Mouse (Mus musculus): ENCODE measurements around the gene Chrnd. TPM values are rescaled to one million over a fixed set of nuclear protein-coding genes. Genes with fewer than 3 reads are reported as not detected.

The Chrnd gene
- polyA plus RNA-seq, 1 experiment from 2014 or later, result not detected

- Histone ChIP-seq H3K4me1 (ENCODE audit: control insufficient read depth, insufficient read depth, low read length) (peaks cover 15% of the 10 kb centered on the region; the same call in 1 of the 2 replicates), H3K27ac (ENCODE audit: low read length) (no peak overlapping the region), H3K4me2 (replicated peaks; ENCODE audit: low read depth, low read length) (no peak overlapping the region), H3K36me3 (ENCODE audit: control insufficient read depth, insufficient read depth, low read length) (no peaks in the 10 kb centered on the region), H3K9me3 (ENCODE audit: control insufficient read depth, low read depth, low read length) (no peaks in the 10 kb centered on the region), H3K9ac (replicated peaks; ENCODE audit: low read depth, low read length) (no peak overlapping the region), H3K27me3 (ENCODE audit: control insufficient read depth, insufficient read depth, low read length) (peaks cover 6% of the 10 kb centered on the region; the same call in 1 of the 2 replicates), H3K4me3 (ENCODE audit: low read depth, low read length) (no peak overlapping the region)
- ATAC-seq (ENCODE audit: insufficient number of reproducible peaks, insufficient read depth, low FRiP score, low read depth), result no peak
- WGBS, result 30% methylated on average over 28 of the region's 28 CpGs
Observed at GRCm38 (mm10) chr1:87174006-87174955, 16.1 kb upstream of the Chrnd start.

DNA sequence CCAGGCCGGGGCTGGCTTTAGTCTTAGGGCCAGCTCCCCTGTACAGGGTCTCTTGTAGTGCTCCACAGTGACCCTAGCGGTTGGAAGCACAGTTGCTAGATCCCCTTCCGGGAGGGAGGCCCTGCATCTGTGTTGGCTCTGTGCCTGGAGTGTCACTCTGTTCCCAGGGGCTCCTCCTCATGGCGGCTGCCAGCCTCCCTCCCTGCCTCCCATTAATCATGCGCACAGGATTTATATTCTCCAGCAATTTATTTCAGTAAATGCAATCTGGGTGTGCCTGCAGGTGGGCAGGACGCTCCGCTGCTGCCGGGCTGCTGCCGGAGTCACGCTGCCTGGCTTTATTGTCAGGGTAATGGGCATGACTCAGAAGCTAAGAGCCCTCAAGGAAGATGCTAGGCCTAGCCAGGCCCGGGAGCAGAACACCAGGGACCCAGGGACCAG is 14.5 kb upstream of the Chrnd start:
- H3K4me1 ChIP-seq (ENCODE audit: control insufficient read depth, insufficient read depth, low read length), result peaks cover 7% of the 10 kb centered on the region; the same call in 1 of the 2 replicates
- 3% methylated on average over 11 of the region's 11 CpGs for WGBS
- no peak overlapping the region for H3K27ac ChIP-seq (ENCODE audit: low read length)
- peaks cover 6% of the 10 kb centered on the region; the same call in 1 of the 2 replicates for H3K27me3 ChIP-seq (ENCODE audit: control insufficient read depth, insufficient read depth, low read length)
- H3K9me3 ChIP-seq (ENCODE audit: control insufficient read depth, low read depth, low read length), result no peaks in the 10 kb centered on the region
- peak; percentile 76; the same call in 1 of the 2 replicates for ATAC-seq (ENCODE audit: insufficient number of reproducible peaks, insufficient read depth, low FRiP score, low read depth)
- no peaks in the 10 kb centered on the region for H3K36me3 ChIP-seq (ENCODE audit: control insufficient read depth, insufficient read depth, low read length)
- H3K4me3 ChIP-seq (ENCODE audit: low read depth, low read length), result no peak overlapping the region
- no peak overlapping the region for H3K4me2 ChIP-seq (replicated peaks; ENCODE audit: low read depth, low read length)
- no peak overlapping the region for H3K9ac ChIP-seq (replicated peaks; ENCODE audit: low read depth, low read length)

- no peaks in the 10 kb centered on the region for H3K9me3 ChIP-seq (ENCODE audit: control insufficient read depth, low read depth, low read length)
- H3K4me2 ChIP-seq (replicated peaks; ENCODE audit: low read depth, low read length), result no peak overlapping the region
- H3K9ac ChIP-seq (replicated peaks; ENCODE audit: low read depth, low read length), result no peak overlapping the region
- H3K4me3 ChIP-seq (ENCODE audit: low read depth, low read length), result no peak overlapping the region
- WGBS, result 36% methylated on average over 5 of the region's 5 CpGs
- no peaks in the 10 kb centered on the region for H3K36me3 ChIP-seq (ENCODE audit: control insufficient read depth, insufficient read depth, low read length)
- peaks cover 13% of the 10 kb centered on the region for H3K27me3 ChIP-seq (ENCODE audit: control insufficient read depth, insufficient read depth, low read length)
- H3K27ac ChIP-seq (ENCODE audit: low read length), result no peak overlapping the region
- H3K4me1 ChIP-seq (ENCODE audit: control insufficient read depth, insufficient read depth, low read length), result peaks cover 6% of the 10 kb centered on the region; the same call in 1 of the 2 replicates
- ATAC-seq (ENCODE audit: insufficient number of reproducible peaks, insufficient read depth, low FRiP score, low read depth), result no peak
Observed at GRCm38 (mm10) chr1:87180896-87181295, 9.5 kb upstream of the Chrnd start.

GRCm38 (mm10) chr1:87183013-87183412 is 7.4 kb upstream of the Chrnd start, which contains the start of gene Prss56:
Gene Prss56 (plus strand): TSS chr1:87183313.
- H3K9ac ChIP-seq (replicated peaks; ENCODE audit: low read depth, low read length), result no peak within 1 kb of the TSS
- WGBS, result 53% methylated on average over 9 of the region's 9 CpGs
- H3K27me3 ChIP-seq (ENCODE audit: control insufficient read depth, insufficient read depth, low read length), result peaks cover 20% of the 10 kb centered on the region
- H3K4me2 ChIP-seq (replicated peaks; ENCODE audit: low read depth, low read length), result no peak within 1 kb of the TSS
- no peaks in the 10 kb centered on the region for H3K4me1 ChIP-seq (ENCODE audit: control insufficient read depth, insufficient read depth, low read length)
- H3K36me3 ChIP-seq (ENCODE audit: control insufficient read depth, insufficient read depth, low read length), result no peaks in the 10 kb centered on the region
- no peak within 1 kb of the TSS for H3K4me3 ChIP-seq (ENCODE audit: low read depth, low read length)
- no peaks in the 10 kb centered on the region for H3K9me3 ChIP-seq (ENCODE audit: control insufficient read depth, low read depth, low read length)
- no peak for ATAC-seq (ENCODE audit: insufficient number of reproducible peaks, insufficient read depth, low FRiP score, low read depth)
- H3K27ac ChIP-seq (ENCODE audit: low read length), result no peak within 1 kb of the TSS

GRCm38 (mm10) chr1:87183998-87184750 is 6.2 kb upstream of the Chrnd start:
- ATAC-seq (ENCODE audit: insufficient number of reproducible peaks, insufficient read depth, low FRiP score, low read depth), result no peak
- Histone ChIP-seq H3K4me2 (replicated peaks; ENCODE audit: low read depth, low read length) (no peak overlapping the region), H3K4me1 (ENCODE audit: control insufficient read depth, insufficient read depth, low read length) (no peaks in the 10 kb centered on the region), H3K27me3 (ENCODE audit: control insufficient read depth, insufficient read depth, low read length) (peaks cover 20% of the 10 kb centered on the region), H3K9me3 (ENCODE audit: control insufficient read depth, low read depth, low read length) (no peaks in the 10 kb centered on the region), H3K27ac (ENCODE audit: low read length) (no peak overlapping the region), H3K36me3 (ENCODE audit: control insufficient read depth, insufficient read depth, low read length) (no peaks in the 10 kb centered on the region), H3K4me3 (ENCODE audit: low read depth, low read length) (no peak overlapping the region), H3K9ac (replicated peaks; ENCODE audit: low read depth, low read length) (no peak overlapping the region)
- 31% methylated on average over 15 of the region's 15 CpGs for WGBS

DNA sequence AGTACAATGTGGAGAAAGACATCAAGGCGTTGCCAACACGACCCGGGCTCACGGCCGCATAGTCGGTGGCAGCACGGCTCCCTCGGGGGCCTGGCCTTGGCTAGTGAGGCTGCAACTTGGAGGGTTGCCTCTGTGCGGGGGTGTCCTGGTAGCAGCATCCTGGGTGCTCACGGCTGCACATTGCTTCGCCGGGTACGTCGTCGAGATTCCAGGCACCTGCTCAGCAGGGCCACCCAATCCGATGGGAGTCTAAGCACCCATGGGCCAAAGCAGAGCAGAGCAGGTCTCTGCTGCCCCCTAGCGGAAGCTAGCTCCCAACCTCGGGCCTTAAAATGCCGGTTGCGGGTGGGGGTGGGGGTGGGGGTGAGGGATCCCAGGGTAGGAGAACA is 5.7 kb upstream of the Chrnd start:
- no peak overlapping the region for H3K9ac ChIP-seq (replicated peaks; ENCODE audit: low read depth, low read length)
- H3K27ac ChIP-seq (ENCODE audit: low read length), result no peak overlapping the region
- H3K4me1 ChIP-seq (ENCODE audit: control insufficient read depth, insufficient read depth, low read length), result no peaks in the 10 kb centered on the region
- H3K9me3 ChIP-seq (ENCODE audit: control insufficient read depth, low read depth, low read length), result no peaks in the 10 kb centered on the region
- H3K4me2 ChIP-seq (replicated peaks; ENCODE audit: low read depth, low read length), result no peak overlapping the region
- no peaks in the 10 kb centered on the region for H3K36me3 ChIP-seq (ENCODE audit: control insufficient read depth, insufficient read depth, low read length)
- peaks cover 20% of the 10 kb centered on the region for H3K27me3 ChIP-seq (ENCODE audit: control insufficient read depth, insufficient read depth, low read length)
- no peak overlapping the region for H3K4me3 ChIP-seq (ENCODE audit: low read depth, low read length)
- 0 out of 2 replicates have a peak, but pooled peaks have one; percentile 16 for ATAC-seq (ENCODE audit: insufficient number of reproducible peaks, insufficient read depth, low FRiP score, low read depth)
- WGBS, result 13% methylated on average over 20 of the region's 20 CpGs

- peaks cover 20% of the 10 kb centered on the region for H3K27me3 ChIP-seq (ENCODE audit: control insufficient read depth, insufficient read depth, low read length)
- H3K4me3 ChIP-seq (ENCODE audit: low read depth, low read length), result no peak overlapping the region
- no peaks in the 10 kb centered on the region for H3K36me3 ChIP-seq (ENCODE audit: control insufficient read depth, insufficient read depth, low read length)
- H3K9ac ChIP-seq (replicated peaks; ENCODE audit: low read depth, low read length), result no peak overlapping the region
- 15% methylated on average over 13 of the region's 13 CpGs for WGBS
- H3K4me2 ChIP-seq (replicated peaks; ENCODE audit: low read depth, low read length), result no peak overlapping the region
- H3K27ac ChIP-seq (ENCODE audit: low read length), result no peak overlapping the region
- ATAC-seq (ENCODE audit: insufficient number of reproducible peaks, insufficient read depth, low FRiP score, low read depth), result 0 out of 2 replicates have a peak, but pooled peaks have one; percentile 11
- H3K4me1 ChIP-seq (ENCODE audit: control insufficient read depth, insufficient read depth, low read length), result no peaks in the 10 kb centered on the region
- H3K9me3 ChIP-seq (ENCODE audit: control insufficient read depth, low read depth, low read length), result no peaks in the 10 kb centered on the region
Observed at GRCm38 (mm10) chr1:87185526-87185925, 4.9 kb upstream of the Chrnd start.

All from stomach, embryonic 14.5 days (tissue).